Mouse (Mus musculus) limb, embryonic 15.5 days (tissue): ENCODE measurements around the gene Fads1. TPM values are rescaled to one million over a fixed set of nuclear protein-coding genes. Genes with fewer than 3 reads are reported as not detected.

ENCODE experiments used
- ATAC-seq: fragments of 200-750 bp; cut with Nextera tagmentation; 2 replicates; pipeline ENCODE4 v1.8.0; 2017; ENCODE audit warnings: low read depth, moderate TSS enrichment; ENCODE audit not compliant: insufficient number of reproducible peaks, low FRiP score, low TSS enrichment
- H3K27ac ChIP-seq: fragments of 300-500 bp; sonication (generic); 2 replicates; pipeline ENCODE4 v1.5.1; 2015; ENCODE audit warnings: moderate library complexity, mild to moderate bottlenecking, inconsistent platforms
- H3K27me3 ChIP-seq: fragments of 300-500 bp; sonication (generic); 2 replicates; pipeline ENCODE4 v1.6.1; 2015; ENCODE audit warnings: inconsistent platforms
- H3K36me3 ChIP-seq: fragments of 300-500 bp; sonication (generic); 2 replicates; pipeline ENCODE4 v1.6.1; 2015; ENCODE audit warnings: inconsistent platforms
- H3K4me1 ChIP-seq: fragments of 300-500 bp; sonication (generic); 2 replicates; pipeline ENCODE4 v1.6.1; 2015; ENCODE audit warnings: inconsistent platforms
- H3K4me2 ChIP-seq: fragments of 300-500 bp; sonication (generic); 2 replicates; pipeline ENCODE4 v1.6.1; 2015; ENCODE audit warnings: mild to moderate bottlenecking, inconsistent platforms
- H3K4me3 ChIP-seq: fragments of 300-500 bp; sonication (generic); 2 replicates; pipeline ENCODE4 v1.5.1; 2015; ENCODE audit warnings: mild to moderate bottlenecking, inconsistent platforms
- H3K9ac ChIP-seq: fragments of 300-500 bp; sonication (generic); 2 replicates; pipeline ENCODE4 v1.6.1; 2015; ENCODE audit warnings: inconsistent platforms
- H3K9me3 ChIP-seq: fragments of 300-500 bp; sonication (generic); 2 replicates; pipeline ENCODE4 v1.6.1; 2016; ENCODE audit warnings: inconsistent platforms
- WGBS: fragments of 180-500 bp; shearing (Covaris S2); methylation state at CpG from one replicate; pipeline ENCODE4 v1.1.7; 2015; 5-methylcytosine and 5-hydroxymethylcytosine counted together
- polyA plus RNA-seq: library from polyadenylated mRNA; unstranded; fragments of >200 nt; fragmentation: Nextera tagmentation; extraction: Ambion mirVana; gene quantifications from 2 replicates; pipeline ENCODE4 v1.2.1, GENCODE M21; 2015

Fads1 gene
- polyA plus RNA-seq, 1 experiment from 2014 or later, result 79.8 TPM

GRCm38 (mm10) chr19:10181225-10181624, 1.5 kb upstream of the Fads1 start:
- Histone ChIP-seq H3K27ac (no peak overlapping the region), H3K36me3 (peaks cover 13% of the 10 kb centered on the region), H3K4me1 (peaks cover 26% of the 10 kb centered on the region), H3K4me2 (no peak overlapping the region), H3K9me3 (no peaks in the 10 kb centered on the region), H3K27me3 (no peaks in the 10 kb centered on the region), H3K9ac (no peak overlapping the region), H3K4me3 (no peak overlapping the region)
- no peak for ATAC-seq
- WGBS, result 90% methylated on average over 7 of the region's 7 CpGs

GRCm38 (mm10) chr19:10182142-10182541, 546 bp upstream of the Fads1 start:
- ATAC-seq, result no peak
- Histone ChIP-seq H3K4me2 (peak overlapping the region; percentile 68), H3K4me3 (peak overlapping the region; percentile 65), H3K27ac (peak overlapping the region; percentile 60), H3K9ac (no peak overlapping the region), H3K36me3 (peaks cover 23% of the 10 kb centered on the region), H3K9me3 (no peaks in the 10 kb centered on the region), H3K27me3 (no peaks in the 10 kb centered on the region), H3K4me1 (peaks cover 26% of the 10 kb centered on the region)
- WGBS, result 32% methylated on average over 7 of the region's 7 CpGs

GRCm38 (mm10) chr19:10183299-10183983, 753 bp downstream of the Fads1 start:
- H3K9me3 ChIP-seq, result no peaks in the 10 kb centered on the region
- peak; percentile 69 for ATAC-seq
- H3K4me2 ChIP-seq, result peak overlapping the region; percentile 68
- peak overlapping the region; percentile 93 for H3K27ac ChIP-seq
- H3K4me3 ChIP-seq, result peak overlapping the region; percentile 65
- peaks cover 32% of the 10 kb centered on the region for H3K4me1 ChIP-seq
- peaks cover 34% of the 10 kb centered on the region for H3K36me3 ChIP-seq
- H3K27me3 ChIP-seq, result no peaks in the 10 kb centered on the region
- H3K9ac ChIP-seq, result peak overlapping the region; percentile 75
- under 1% methylated on average over 35 of the region's 35 CpGs for WGBS

GRCm38 (mm10) chr19:10184096-10184495, 1.4 kb downstream of the Fads1 start:
- Histone ChIP-seq H3K4me2 (peak overlapping the region; percentile 68), H3K4me3 (peak overlapping the region; percentile 65), H3K36me3 (peaks cover 40% of the 10 kb centered on the region), H3K9me3 (no peaks in the 10 kb centered on the region), H3K4me1 (peaks cover 33% of the 10 kb centered on the region), H3K9ac (peak overlapping the region; percentile 75), H3K27me3 (no peaks in the 10 kb centered on the region), H3K27ac (peak overlapping the region; percentile 93)
- 0 out of 2 replicates have a peak, but pooled peaks have one; percentile 49 for ATAC-seq
- WGBS, result 6% methylated on average over 12 of the region's 12 CpGs

- whole genome bisulfite sequencing, result 89% methylated on average over 3 of the region's 3 CpGs
- ATAC-seq, result no peak
- no peak overlapping the region for H3K4me2 ChIP-seq
- no peak overlapping the region for H3K4me3 ChIP-seq
- H3K27me3 ChIP-seq, result no peaks in the 10 kb centered on the region
- no peak overlapping the region for H3K9ac ChIP-seq
- H3K4me1 ChIP-seq, result peaks cover 33% of the 10 kb centered on the region
- no peak overlapping the region for H3K27ac ChIP-seq
- H3K36me3 ChIP-seq, result peaks cover 57% of the 10 kb centered on the region
- H3K9me3 ChIP-seq, result no peaks in the 10 kb centered on the region
Measured at GRCm38 (mm10) chr19:10185876-10186275, 3.2 kb downstream of the Fads1 start.

- Histone ChIP-seq H3K9ac (no peak overlapping the region), H3K4me1 (peaks cover 33% of the 10 kb centered on the region), H3K9me3 (no peaks in the 10 kb centered on the region), H3K4me2 (no peak overlapping the region), H3K27ac (no peak overlapping the region), H3K4me3 (no peak overlapping the region), H3K36me3 (peaks cover 62% of the 10 kb centered on the region), H3K27me3 (no peaks in the 10 kb centered on the region)
- ATAC-seq, result no peak
- WGBS, result 90% methylated on average over 8 of the region's 8 CpGs
Measured at GRCm38 (mm10) chr19:10186569-10186968, 3.9 kb downstream of the Fads1 start.

- H3K36me3 ChIP-seq, result peaks cover 80% of the 10 kb centered on the region
- no peak for ATAC-seq
- no peak overlapping the region for H3K4me3 ChIP-seq
- WGBS, result 48% methylated on average over 10 of the region's 10 CpGs
- no peak overlapping the region for H3K9ac ChIP-seq
- no peaks in the 10 kb centered on the region for H3K9me3 ChIP-seq
- 0 out of 2 replicates have a peak overlapping the region, but pooled peaks have one; percentile 33 for H3K27ac ChIP-seq
- H3K4me1 ChIP-seq, result peaks cover 30% of the 10 kb centered on the region
- H3K27me3 ChIP-seq, result no peaks in the 10 kb centered on the region
- H3K4me2 ChIP-seq, result no peak overlapping the region
Measured at GRCm38 (mm10) chr19:10188281-10188811, 5.7 kb downstream of the Fads1 start.

GRCm38 (mm10) chr19:10189022-10189421, 6.3 kb downstream of the Fads1 start:
- Histone ChIP-seq H3K36me3 (peaks cover 87% of the 10 kb centered on the region), H3K4me3 (no peak overlapping the region), H3K9me3 (no peaks in the 10 kb centered on the region), H3K27me3 (no peaks in the 10 kb centered on the region), H3K9ac (no peak overlapping the region), H3K4me2 (no peak overlapping the region), H3K4me1 (peaks cover 25% of the 10 kb centered on the region), H3K27ac (no peak overlapping the region)
- WGBS, result 98% methylated on average over 6 of the region's 6 CpGs
- no peak for ATAC-seq

GRCm38 (mm10) chr19:10189940-10190339, 7.3 kb downstream of the Fads1 start:
- Histone ChIP-seq H3K27me3 (no peaks in the 10 kb centered on the region), H3K27ac (no peak overlapping the region), H3K36me3 (peaks cover 95% of the 10 kb centered on the region), H3K4me2 (no peak overlapping the region), H3K9me3 (no peaks in the 10 kb centered on the region), H3K4me3 (no peak overlapping the region), H3K9ac (no peak overlapping the region), H3K4me1 (peaks cover 16% of the 10 kb centered on the region)
- no peak for ATAC-seq
- 91% methylated on average over 8 of the region's 8 CpGs for WGBS

GRCm38 (mm10) chr19:10190796-10191195, 8.1 kb downstream of the Fads1 start:
- no peak overlapping the region for H3K4me2 ChIP-seq
- WGBS, result 38% methylated on average over 2 of the region's 2 CpGs
- H3K9ac ChIP-seq, result no peak overlapping the region
- no peaks in the 10 kb centered on the region for H3K9me3 ChIP-seq
- no peak overlapping the region for H3K27ac ChIP-seq
- no peak overlapping the region for H3K4me3 ChIP-seq
- no peak for ATAC-seq
- H3K27me3 ChIP-seq, result no peaks in the 10 kb centered on the region
- peaks cover 9% of the 10 kb centered on the region; the same call in 1 of the 2 replicates for H3K4me1 ChIP-seq
- peaks cover 94% of the 10 kb centered on the region for H3K36me3 ChIP-seq

- Histone ChIP-seq H3K4me1 (peaks cover 8% of the 10 kb centered on the region; the same call in 1 of the 2 replicates), H3K4me2 (no peak overlapping the region), H3K4me3 (no peak overlapping the region), H3K27ac (no peak overlapping the region), H3K9me3 (no peaks in the 10 kb centered on the region), H3K9ac (no peak overlapping the region), H3K27me3 (no peaks in the 10 kb centered on the region), H3K36me3 (peaks cover 94% of the 10 kb centered on the region)
- no peak for ATAC-seq
- 76% methylated on average over 7 of the region's 7 CpGs for WGBS
Measured at GRCm38 (mm10) chr19:10191326-10191725, 8.6 kb downstream of the Fads1 start.

- H3K27ac ChIP-seq, result no peak overlapping the region
- ATAC-seq, result no peak
- no peak overlapping the region for H3K4me3 ChIP-seq
- WGBS, result 84% methylated on average over 11 of the region's 11 CpGs
- peaks cover 77% of the 10 kb centered on the region for H3K36me3 ChIP-seq
- H3K9ac ChIP-seq, result no peak overlapping the region
- no peaks in the 10 kb centered on the region for H3K27me3 ChIP-seq
- no peaks in the 10 kb centered on the region for H3K4me1 ChIP-seq
- no peak overlapping the region for H3K4me2 ChIP-seq
- H3K9me3 ChIP-seq, result no peaks in the 10 kb centered on the region
Measured at GRCm38 (mm10) chr19:10194337-10194736, 11.6 kb downstream of the Fads1 start.
